Mouse (Mus musculus) neural tube, embryonic 14.5 days (tissue): ENCODE results near the gene Sestd1. TPM values are rescaled to one million over a fixed set of nuclear protein-coding genes. Genes with fewer than 3 reads are reported as not detected.

Experiments
- ATAC-seq: fragments of 200-750 bp; cut with Nextera tagmentation; 2 replicates; pipeline ENCODE4 v1.8.0; 2017; ENCODE audit warnings: low read depth, mild to moderate bottlenecking, moderate TSS enrichment, moderate library complexity
- H3K27ac ChIP-seq: fragments of 300-500 bp; sonication (generic); 2 replicates; pipeline ENCODE4 v1.5.1; 2014; ENCODE audit warnings: low read depth, mild to moderate bottlenecking, control low read depth, low read length, moderate library complexity, mixed read lengths
- H3K27me3 ChIP-seq: fragments of 300-500 bp; sonication (generic); 2 replicates; pipeline ENCODE4 v1.6.1; 2014; ENCODE audit warnings: low read length; ENCODE audit not compliant: control insufficient read depth, insufficient read depth
- H3K36me3 ChIP-seq: fragments of 300-500 bp; sonication (generic); 2 replicates; pipeline ENCODE4 v1.6.1; 2014; ENCODE audit warnings: low read length, mixed read lengths; ENCODE audit not compliant: control insufficient read depth, insufficient read depth
- H3K4me1 ChIP-seq: fragments of 300-500 bp; sonication (generic); 2 replicates; pipeline ENCODE4 v1.6.1; 2014; ENCODE audit warnings: low read length; ENCODE audit not compliant: control insufficient read depth, insufficient read depth
- H3K4me2 ChIP-seq: fragments of 300-500 bp; sonication (generic); 2 replicates; pipeline ENCODE4 v1.6.1; 2014; ENCODE audit warnings: mild to moderate bottlenecking, low read depth, low read length, control low read depth
- H3K4me3 ChIP-seq: fragments of 300-500 bp; sonication (generic); 2 replicates; pipeline ENCODE4 v1.5.1; 2014; ENCODE audit warnings: low read depth, low read length, control low read depth, mixed read lengths
- H3K9ac ChIP-seq: fragments of 300-500 bp; sonication (generic); replicated peaks from 2 replicates; pipeline ENCODE4 v1.6.1; 2014; ENCODE audit warnings: low read depth, mild to moderate bottlenecking, control low read depth, low read length, mixed read lengths
- H3K9me3 ChIP-seq: fragments of 300-500 bp; sonication (generic); 2 replicates; pipeline ENCODE4 v1.6.1; 2016; ENCODE audit warnings: low read length; ENCODE audit not compliant: control insufficient read depth
- WGBS: fragments of 180-500 bp; shearing (Covaris S2); extraction: QIAGEN DNeasy Blood & Tissue Kit; methylation state at CpG from one replicate; pipeline ENCODE4 v1.1.7; 2014; 5-methylcytosine and 5-hydroxymethylcytosine counted together
- polyA plus RNA-seq: library from polyadenylated mRNA; unstranded; fragments of >200 nt; fragmentation: Nextera tagmentation; extraction: Ambion mirVana; gene quantifications from 2 replicates; pipeline ENCODE4 v1.2.1, GENCODE M21; 2014

Sestd1 gene
- polyA plus RNA-seq, 1 experiment from 2014 or later: 49.0 TPM

DNA sequence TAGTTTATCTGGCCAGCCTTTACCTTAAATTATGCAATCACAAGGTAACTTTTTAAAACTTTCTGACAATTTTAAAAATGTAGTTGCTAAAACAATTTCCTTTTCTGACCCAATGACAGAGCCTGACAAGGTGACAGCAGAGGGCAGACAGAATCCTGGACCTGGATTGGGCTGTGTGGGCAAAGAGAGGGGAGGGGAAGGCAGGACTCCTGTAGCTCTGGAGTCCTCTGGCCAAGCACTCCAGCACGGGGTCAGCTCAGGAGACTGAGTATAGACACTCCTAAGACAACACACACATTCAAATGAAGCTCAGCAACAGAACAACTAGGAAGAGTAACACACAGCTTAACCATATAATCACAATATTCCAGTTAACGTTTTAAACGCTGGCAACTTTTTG lies 90.1 kb downstream of the Sestd1 start:
- no peak overlapping the region for H3K4me2 ChIP-seq
- no peak overlapping the region for H3K4me3 ChIP-seq
- no peaks in the 10 kb centered on the region for H3K9me3 ChIP-seq
- no peak overlapping the region for H3K27ac ChIP-seq
- H3K4me1 ChIP-seq: no peaks in the 10 kb centered on the region
- WGBS: 95% methylated on average over 3 of the region's 3 CpGs
- H3K9ac ChIP-seq: no peak overlapping the region
- no peaks in the 10 kb centered on the region for H3K27me3 ChIP-seq
- ATAC-seq: no peak
- H3K36me3 ChIP-seq: peaks cover 26% of the 10 kb centered on the region; the same call in 1 of the 2 replicates

DNA sequence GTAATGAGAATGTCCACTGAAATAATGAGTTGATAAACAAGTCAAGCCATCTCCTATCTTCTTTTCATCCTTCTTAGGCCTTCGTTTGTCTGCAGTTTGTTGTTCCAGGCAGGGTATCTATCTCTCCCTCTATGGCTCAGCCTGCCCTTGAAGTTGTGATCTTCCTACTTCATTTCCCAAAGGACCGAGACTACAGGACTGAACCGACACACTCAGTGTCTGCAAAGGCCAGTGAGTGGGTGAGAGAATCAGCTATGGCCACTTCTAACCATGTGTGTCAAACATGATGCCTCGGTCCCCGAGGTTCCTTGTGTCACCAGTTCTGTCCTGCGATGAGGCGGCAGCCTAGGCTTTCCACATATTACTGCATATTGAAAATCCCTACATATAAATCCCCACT lies 90.7 kb downstream of the Sestd1 start:
- Histone ChIP-seq H3K27ac (no peak overlapping the region), H3K36me3 (peaks cover 23% of the 10 kb centered on the region; the same call in 1 of the 2 replicates), H3K9me3 (no peaks in the 10 kb centered on the region), H3K4me2 (no peak overlapping the region), H3K4me3 (no peak overlapping the region), H3K4me1 (no peaks in the 10 kb centered on the region; the same call in 1 of the 2 replicates), H3K9ac (no peak overlapping the region), H3K27me3 (no peaks in the 10 kb centered on the region)
- ATAC-seq: no peak
- WGBS: 95% methylated on average over 7 of the region's 7 CpGs

DNA sequence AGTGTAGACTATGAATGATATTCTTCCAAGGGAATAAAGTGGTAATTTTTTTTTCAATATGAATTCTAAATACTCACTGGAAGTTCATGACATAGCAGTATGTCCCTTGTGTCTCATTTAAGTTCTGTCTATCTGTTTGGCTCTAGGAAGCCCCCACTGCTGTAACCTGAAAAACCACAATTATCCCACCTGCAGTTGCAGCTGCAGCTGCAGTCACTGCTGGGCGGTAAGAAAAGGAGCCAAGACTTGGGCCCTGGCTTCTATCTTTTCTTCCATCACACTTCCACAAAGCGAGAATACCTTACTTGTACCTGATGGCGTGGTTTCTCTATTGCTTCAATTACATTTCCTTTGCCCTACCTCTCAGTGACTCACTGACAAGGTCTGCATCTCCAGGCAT lies 92.9 kb downstream of the Sestd1 start:
- Histone ChIP-seq H3K36me3 (peaks cover 19% of the 10 kb centered on the region; the same call in 1 of the 2 replicates), H3K4me1 (no peaks in the 10 kb centered on the region; the same call in 1 of the 2 replicates), H3K9me3 (no peaks in the 10 kb centered on the region), H3K4me3 (no peak overlapping the region), H3K27me3 (no peaks in the 10 kb centered on the region), H3K4me2 (no peak overlapping the region), H3K27ac (no peak overlapping the region), H3K9ac (no peak overlapping the region)
- no peak for ATAC-seq
- WGBS: 95% methylated on average over 3 of the region's 3 CpGs

DNA sequence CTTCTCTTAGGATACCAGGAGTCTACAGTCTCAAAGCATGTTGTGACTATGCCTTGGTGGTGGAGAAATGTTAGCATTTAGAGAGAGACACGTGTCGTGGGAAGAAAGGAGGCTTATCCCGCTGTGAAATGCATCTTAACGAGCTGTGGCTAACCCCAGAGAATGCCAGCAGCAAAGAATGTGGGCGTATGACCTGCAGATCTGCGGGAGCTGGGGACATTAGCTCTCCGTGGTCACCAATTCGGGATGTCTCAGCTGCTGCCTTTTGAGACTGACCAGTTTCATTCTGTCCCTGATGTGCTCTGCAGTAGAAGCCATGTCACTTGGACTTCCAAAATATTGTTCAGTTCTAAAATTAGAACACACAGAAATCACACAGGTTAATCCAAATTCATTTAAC lies 93.5 kb downstream of the Sestd1 start:
- no peak overlapping the region for H3K9ac ChIP-seq
- no peaks in the 10 kb centered on the region; the same call in 1 of the 2 replicates for H3K4me1 ChIP-seq
- no peak overlapping the region for H3K27ac ChIP-seq
- H3K9me3 ChIP-seq: no peaks in the 10 kb centered on the region
- 77% methylated on average over 8 of the region's 8 CpGs for WGBS
- no peak overlapping the region for H3K4me2 ChIP-seq
- H3K36me3 ChIP-seq: peaks cover 19% of the 10 kb centered on the region; the same call in 1 of the 2 replicates
- ATAC-seq: no peak
- no peak overlapping the region for H3K4me3 ChIP-seq
- H3K27me3 ChIP-seq: no peaks in the 10 kb centered on the region

DNA sequence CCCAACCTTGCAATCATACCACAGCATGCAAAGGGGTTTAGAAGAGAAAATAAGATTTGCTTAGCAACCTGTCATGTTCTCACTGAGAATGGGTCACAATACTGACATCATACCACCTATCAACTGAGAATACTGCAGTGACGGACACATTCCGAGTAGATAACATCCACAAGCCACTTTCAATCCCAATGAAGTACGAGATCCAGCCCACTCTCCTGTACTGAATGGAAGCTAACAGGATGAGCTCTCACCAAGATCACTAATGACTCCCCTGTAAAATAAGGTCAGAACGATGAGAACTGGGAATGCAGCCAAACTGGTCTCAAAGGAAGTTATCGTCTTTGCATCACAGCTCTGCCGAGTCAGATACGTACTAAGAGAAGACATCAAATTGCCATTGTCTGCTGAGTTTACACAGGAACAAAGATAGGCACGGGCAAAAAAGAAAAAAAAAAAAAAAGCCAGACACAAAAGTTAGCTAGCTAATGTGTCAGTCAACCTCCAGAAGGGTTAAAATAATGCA lies 96.3 kb downstream of the Sestd1 start:
- H3K4me3 ChIP-seq: no peak overlapping the region
- 54% methylated on average over 8 of the region's 8 CpGs for WGBS
- H3K4me1 ChIP-seq: no peaks in the 10 kb centered on the region; the same call in 1 of the 2 replicates
- H3K27me3 ChIP-seq: no peaks in the 10 kb centered on the region
- H3K4me2 ChIP-seq: no peak overlapping the region
- peak; percentile 41; the same call in 1 of the 2 replicates for ATAC-seq
- no peak overlapping the region for H3K9ac ChIP-seq
- H3K36me3 ChIP-seq: 0 out of 2 replicates have a peak, but pooled peaks cover 6% of the 10 kb centered on the region
- no peak overlapping the region for H3K27ac ChIP-seq
- H3K9me3 ChIP-seq: no peaks in the 10 kb centered on the region

DNA sequence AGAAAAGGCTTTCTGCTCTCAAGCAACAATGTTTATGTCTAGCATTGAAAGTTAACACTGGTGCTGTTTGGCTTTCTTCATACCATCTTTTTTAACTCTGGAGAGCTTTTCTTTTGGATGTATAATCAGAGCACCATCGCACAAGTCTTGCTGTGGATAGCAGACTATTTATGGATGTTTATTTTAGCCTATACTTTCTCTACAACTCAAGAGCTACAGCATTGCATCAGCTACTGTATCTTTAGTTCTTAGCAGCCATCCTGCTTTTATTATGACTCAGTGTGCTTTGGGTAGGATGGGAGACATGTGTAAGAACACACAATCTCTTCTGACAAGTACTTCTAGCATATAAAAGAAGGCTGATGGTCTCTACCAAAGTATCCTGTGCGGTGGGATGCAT lies 96.7 kb downstream of the Sestd1 start:
- WGBS: 92% methylated on average over 2 of the region's 2 CpGs
- H3K4me1 ChIP-seq: no peaks in the 10 kb centered on the region; the same call in 1 of the 2 replicates
- no peak overlapping the region for H3K9ac ChIP-seq
- ATAC-seq: no peak
- H3K36me3 ChIP-seq: 0 out of 2 replicates have a peak, but pooled peaks cover 6% of the 10 kb centered on the region
- no peaks in the 10 kb centered on the region for H3K27me3 ChIP-seq
- H3K4me3 ChIP-seq: no peak overlapping the region
- no peaks in the 10 kb centered on the region for H3K9me3 ChIP-seq
- H3K27ac ChIP-seq: no peak overlapping the region
- H3K4me2 ChIP-seq: no peak overlapping the region

DNA sequence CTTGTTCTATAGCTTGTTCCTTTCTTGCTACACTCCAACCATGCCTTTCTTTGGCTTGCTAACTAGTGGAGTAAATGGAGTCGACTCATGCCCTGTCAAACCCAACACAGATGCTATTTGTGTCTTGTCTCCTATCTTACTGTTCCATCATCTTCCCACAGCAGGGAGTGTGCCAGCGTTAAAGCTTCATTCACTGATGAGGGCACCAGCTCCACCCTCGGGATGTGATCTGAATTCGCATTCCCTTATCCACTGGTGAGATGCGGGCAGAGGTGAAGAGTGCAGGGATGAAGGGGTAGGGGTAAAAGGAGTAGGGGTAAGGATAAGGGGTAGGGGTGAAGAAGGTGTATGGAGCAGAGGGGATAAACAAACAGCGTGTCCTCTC lies 97.4 kb downstream of the Sestd1 start:
- H3K4me1 ChIP-seq: no peaks in the 10 kb centered on the region; the same call in 1 of the 2 replicates
- H3K27me3 ChIP-seq: no peaks in the 10 kb centered on the region
- H3K9ac ChIP-seq: no peak overlapping the region
- 84% methylated on average over 6 of the region's 6 CpGs for WGBS
- H3K9me3 ChIP-seq: no peaks in the 10 kb centered on the region
- H3K4me3 ChIP-seq: no peak overlapping the region
- H3K36me3 ChIP-seq: 0 out of 2 replicates have a peak, but pooled peaks cover 3% of the 10 kb centered on the region
- no peak for ATAC-seq
- H3K4me2 ChIP-seq: no peak overlapping the region
- H3K27ac ChIP-seq: no peak overlapping the region

DNA sequence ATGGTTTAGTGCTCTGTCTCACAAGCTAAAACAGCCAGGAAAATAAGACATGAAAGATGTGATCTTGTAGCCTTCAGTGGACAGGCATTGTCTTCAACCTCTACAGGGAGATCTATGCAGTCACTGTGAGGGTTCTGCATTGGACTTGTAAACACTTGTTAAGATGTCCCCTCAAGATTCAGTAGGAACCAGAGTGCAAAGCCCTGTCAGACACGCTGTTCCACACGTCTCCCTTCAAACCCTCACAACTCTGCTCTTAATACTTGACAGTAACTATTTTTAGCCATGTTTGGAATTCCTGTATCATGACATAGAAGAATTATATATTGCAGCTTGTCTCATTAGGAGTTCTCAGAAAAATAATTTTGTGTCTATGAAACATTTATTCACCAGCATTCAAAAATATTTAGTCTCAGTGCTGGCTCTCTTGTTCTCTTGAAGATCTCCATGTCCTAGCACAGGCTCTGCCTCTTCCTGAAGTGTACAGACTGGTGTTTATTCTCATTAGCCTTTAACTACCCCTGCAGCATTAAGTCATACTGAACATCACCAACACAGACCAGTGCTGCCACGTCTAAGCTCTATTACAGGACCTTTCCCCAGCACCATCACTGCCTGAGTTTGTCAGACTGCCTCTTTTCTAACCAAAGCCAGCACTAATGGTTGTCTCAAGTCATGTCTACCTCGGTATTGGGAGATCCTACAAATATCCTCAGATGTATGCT lies 98.0 kb downstream of the Sestd1 start:
- H3K27me3 ChIP-seq: no peaks in the 10 kb centered on the region
- ATAC-seq: no peak
- no peak overlapping the region for H3K4me3 ChIP-seq
- H3K9ac ChIP-seq: no peak overlapping the region
- 83% methylated on average over 4 of the region's 4 CpGs for WGBS
- H3K36me3 ChIP-seq: no peaks in the 10 kb centered on the region
- H3K27ac ChIP-seq: no peak overlapping the region
- no peaks in the 10 kb centered on the region; the same call in 1 of the 2 replicates for H3K4me1 ChIP-seq
- H3K4me2 ChIP-seq: no peak overlapping the region
- no peaks in the 10 kb centered on the region for H3K9me3 ChIP-seq

DNA sequence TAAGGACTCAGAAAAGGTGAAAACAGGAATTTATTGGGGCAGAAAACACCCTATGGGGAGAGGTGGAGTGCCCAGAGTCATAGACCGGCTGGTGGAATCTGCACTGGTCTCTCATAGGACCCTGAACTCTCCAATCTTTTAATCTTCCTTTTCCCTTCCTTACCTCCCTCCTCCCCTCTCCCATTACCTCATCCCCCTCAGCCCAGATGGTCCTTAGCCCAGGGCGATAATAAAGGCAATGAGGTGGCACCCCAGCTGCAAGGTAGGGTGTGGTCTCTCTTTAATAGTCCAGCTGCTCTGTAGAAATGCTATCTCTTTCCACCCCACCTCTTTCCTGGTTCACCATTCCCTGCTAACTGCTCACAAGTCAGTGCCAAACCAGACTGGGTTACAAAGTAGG lies 102.9 kb downstream of the Sestd1 start:
- WGBS: 50% methylated on average over 2 of the region's 2 CpGs
- no peak overlapping the region for H3K4me2 ChIP-seq
- no peaks in the 10 kb centered on the region for H3K36me3 ChIP-seq
- no peak for ATAC-seq
- no peak overlapping the region for H3K9ac ChIP-seq
- H3K9me3 ChIP-seq: no peaks in the 10 kb centered on the region
- no peak overlapping the region for H3K4me3 ChIP-seq
- H3K27me3 ChIP-seq: no peaks in the 10 kb centered on the region
- no peak overlapping the region for H3K27ac ChIP-seq
- H3K4me1 ChIP-seq: no peaks in the 10 kb centered on the region
